Mouse (Mus musculus) right cerebral cortex, postnatal 4 days (tissue): ENCODE results near the gene Psg16.

Source experiments
- DNase-seq: peaks from one replicate; pipeline ENCODE4 v3.0.0-alpha.2; 2022

Gene Psg16

DNA sequence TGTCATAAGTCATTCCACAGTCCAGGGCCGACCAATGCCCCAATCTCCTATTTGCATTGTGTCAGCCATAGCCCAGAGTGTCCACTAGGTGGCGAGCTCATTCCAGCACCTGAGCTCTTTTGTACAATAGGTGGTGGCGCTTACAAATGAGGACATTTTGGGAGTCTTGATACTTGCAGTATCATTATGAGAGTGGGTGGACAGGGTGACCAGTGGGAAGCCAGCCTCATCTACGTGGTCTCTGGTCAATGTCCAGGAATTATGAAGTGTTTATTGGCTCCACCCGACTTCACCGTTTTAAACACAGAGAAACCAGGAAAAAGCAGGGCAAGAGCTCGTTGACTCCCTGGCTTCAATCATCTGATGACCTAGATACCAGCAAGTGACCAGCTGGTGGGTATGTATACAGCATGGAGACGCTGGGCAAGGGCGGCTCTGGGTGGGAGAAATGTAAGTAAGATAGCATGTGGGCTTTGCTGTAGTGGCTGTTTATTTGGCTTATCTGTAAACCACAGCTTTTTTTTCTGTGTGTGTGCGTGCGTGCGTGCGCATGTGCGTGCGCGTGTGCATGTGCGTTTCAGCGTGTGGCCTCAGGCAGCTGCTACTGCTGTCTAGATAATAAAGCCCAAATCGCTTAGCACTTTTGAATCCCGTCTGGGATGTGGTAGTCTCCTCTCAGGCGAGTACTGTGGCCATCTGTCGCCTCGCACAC lies at the start of gene Psg16:
Psg16 (plus strand) TSS at position 137 of the 712 bp plus-strand sequence.
- DNase-seq = peak; percentile 63

DNA sequence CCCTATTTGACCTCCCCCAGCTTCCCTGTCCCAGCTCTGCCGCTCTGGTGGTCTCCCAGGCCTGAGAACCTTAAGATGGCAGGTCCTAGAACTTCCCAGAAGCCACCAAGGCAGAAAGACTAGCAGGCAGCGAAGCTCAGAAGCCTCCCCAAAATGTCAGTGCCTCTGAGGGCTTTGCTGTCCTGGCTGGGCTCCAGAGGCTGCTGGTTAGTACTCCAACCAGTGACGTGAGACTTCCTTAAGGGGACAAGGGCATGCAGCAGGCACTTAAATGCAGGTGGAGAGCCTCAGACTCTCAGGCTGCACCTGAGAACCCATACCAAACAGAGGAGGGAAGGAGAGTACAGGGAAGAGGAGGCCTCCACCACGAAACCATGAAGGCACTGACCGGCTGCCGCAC lies 49.7 kb upstream of the Psg16 start:
- no peak for DNase-seq

DNA sequence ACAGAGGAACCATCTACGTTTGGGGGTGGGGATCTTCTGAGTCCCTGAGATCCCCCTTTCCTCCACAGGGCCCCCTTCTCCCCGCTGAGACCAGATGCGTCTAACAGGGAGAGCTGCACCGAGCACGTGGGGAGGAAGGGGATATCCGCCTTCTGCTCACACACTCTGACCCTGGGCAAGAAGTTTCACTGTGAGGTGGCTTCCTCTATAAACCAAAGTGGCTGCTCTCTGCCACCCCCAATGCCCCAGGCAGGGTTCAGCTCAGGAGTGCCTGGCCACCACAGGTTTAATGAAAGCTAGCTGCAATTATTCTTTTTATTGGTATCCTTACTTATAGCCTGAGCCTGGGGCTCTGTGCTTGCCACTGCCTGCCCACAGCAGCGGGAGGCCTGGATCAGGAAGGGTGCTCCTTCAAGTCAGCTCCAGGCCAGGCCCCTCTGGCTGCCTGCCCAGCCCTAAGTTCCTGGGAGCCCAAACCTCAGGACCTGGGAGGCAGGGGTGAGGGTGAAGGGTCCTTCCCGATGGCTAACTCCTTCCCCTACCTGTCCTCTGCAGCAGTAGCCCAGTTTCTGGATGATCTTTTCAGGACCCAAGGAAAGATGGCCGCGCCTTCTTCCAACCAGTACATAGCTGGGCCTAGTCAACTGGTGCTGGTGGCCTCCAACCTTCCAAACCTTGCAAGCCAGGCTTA lies 48.9 kb upstream of the Psg16 start:
- DNase-seq = no peak

DNA sequence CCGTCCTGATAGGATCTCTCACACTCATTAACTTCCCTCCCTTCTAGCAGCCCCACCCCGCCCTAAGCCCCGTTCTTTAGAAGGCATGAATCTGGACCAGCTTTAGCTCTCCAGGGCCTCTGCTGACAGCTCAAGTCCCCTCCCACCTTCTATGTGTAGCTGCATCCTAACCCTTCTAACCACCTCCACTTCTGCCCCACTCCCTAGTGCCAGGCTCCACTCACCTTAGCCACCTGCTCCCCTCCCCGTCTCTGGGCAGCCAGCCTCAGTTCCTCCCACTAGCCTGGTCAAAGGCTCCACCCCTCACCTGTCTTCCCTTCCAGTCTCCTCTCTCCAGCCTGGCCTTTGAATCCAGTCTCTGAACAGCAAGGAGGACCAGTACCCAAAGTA lies 48.3 kb upstream of the Psg16 start:
- no peak for DNase-seq

DNA sequence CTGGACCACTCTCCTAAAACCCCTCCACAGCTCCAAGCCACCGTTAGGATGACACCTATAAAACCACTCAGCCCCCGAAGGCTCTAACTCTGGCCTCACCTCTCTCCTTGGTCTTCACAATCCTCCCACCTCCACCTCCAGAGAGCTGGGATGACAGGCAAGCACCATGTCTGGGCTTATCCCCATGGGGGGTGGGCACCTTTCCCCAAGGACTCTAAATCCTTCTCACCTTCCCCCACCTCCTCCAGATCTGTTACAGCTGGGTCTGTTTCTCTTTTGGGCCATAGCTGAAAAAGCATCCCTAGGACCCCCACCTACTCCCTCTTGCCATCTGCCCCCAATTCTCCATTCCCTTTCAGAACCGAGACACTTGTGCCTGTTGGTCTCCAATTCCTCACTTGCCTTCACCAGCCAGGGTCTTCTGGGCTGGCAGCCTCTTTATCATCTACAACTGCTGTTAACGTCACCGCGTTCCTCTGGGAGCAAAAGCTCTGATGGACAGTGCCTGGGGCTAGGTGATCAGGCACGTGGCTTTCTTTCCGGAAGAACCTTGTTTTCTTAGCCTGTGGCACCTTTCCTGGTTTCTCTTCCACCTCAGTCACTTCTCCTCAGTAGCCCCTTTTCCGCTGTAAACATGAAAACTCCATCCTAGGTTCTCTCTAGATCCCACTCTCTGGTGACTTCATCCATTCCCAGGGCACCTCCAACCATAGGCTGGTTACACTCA lies 47.8 kb upstream of the Psg16 start:
- no peak for DNase-seq

DNA sequence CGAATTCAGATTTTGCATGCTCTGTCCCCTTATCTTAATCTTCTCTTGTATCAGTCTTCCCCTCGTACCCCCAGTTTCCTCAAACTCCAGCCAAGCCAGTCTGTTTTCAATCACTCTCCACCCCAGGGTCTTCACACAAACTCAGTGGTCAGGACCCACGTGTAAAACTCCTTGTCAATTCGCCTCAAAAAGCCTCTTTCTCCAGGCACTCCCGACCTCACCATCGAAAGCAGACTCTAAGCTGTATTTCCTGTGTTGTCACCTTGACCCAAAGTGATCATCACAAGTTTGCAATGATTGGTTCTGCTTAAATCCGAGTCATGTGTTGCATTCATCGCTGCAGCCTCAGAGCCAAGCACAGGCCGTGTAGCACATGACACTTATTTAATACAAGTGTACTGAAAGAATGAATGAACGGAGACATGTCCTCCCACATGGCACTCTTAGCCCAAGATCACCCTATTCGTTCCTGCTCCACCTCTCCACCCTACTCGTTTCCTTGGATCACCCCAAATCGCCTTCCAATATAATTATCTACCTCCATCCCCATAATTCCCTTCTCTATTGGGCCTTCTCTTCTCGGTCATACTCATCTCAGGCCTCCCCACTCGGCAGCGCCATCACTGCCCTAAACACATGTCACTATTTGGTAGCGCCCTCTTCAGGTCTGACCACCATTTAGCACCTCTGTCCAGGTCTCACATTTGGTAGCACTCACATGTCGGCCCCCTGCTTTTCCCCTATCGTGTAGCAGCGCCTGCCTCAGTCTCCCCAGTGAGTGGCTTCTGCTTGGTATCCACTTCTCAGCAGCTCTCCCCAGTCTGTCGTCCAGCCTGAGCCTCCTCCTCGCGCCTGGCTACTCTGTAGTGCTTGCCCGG lies 46.9 kb upstream of the Psg16 start:
- DNase-seq = no peak

DNA sequence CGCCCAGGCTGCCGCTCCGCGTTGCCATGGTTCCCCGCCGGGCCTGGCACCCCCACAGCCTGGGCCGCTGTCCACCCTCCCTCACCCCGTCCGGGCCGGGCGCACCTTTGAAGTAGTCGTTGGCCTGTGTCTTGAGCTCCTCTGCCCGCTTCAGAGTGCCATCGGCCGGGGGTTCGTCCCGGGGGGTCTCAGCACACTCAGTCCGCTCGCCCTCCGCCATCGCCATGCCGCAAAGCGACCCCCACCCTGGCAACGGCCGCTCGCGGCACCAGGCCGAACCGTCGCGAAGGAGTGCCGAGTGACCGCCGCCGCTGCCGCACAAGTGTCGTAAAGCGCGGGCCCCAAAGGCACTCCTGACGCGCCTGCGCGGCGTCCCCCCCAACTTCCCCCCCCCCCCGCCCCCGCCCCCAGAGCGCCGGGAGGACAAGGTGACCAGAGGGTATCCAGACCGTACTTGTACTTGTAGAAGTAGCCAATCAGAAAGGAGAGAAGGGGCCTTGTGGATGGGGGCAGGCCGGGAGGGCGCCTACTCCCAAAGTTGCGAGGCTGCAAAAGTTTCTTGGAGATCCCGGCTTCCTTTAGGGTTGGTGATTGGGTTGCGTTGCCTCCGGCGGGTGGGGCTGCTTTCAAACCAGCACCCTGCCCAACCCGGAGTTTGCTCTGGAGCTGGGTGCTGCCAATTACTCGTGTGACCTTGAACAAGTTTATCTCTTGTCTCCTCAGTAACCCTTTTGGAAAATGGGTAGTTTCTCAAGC lies 46.1 kb upstream of the Psg16 start, which contains the start of gene Ppp5c:
Ppp5c (minus strand) TSS at position 337 of the 756 bp plus-strand sequence.
- peak; percentile 89 for DNase-seq

DNA sequence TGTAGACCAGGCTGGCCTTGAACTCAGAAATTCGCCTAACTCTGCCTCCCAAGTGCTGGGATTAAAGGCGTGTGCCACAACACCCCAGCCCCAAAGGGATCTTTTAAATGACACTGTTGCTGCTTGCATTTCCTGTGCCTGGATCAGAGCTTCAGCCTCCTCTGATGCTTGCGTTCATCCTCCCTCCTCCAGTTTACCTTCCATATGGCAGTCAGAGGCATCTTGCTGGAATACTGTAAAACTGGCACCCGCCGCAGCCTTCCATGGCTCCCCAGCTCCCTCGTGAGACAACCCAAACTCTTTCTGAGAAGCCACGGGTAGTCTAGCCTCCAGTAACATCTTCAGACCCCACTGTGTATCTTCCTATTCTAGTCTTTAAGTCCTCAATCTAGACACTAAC lies 44.9 kb upstream of the Psg16 start:
- no peak for DNase-seq

DNA sequence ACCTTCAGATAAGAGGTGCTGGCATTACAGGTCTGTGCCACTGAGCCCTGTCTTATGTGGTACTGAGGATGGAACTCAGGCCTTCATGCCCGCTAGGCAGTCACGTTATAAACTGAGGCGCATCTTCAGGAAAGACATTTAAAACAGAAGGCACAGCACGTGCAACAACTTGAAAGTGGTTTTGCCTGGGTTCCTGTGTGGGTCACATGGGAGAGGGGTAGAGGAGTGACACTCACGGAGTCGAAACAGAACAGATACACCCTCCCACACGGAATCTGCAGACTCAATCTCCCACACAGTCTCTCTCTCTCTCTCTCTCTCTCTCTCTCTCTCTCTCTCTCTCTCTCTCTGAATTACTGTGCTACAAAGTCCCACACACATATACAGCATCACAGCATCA lies 43.6 kb upstream of the Psg16 start:
- DNase-seq = no peak

DNA sequence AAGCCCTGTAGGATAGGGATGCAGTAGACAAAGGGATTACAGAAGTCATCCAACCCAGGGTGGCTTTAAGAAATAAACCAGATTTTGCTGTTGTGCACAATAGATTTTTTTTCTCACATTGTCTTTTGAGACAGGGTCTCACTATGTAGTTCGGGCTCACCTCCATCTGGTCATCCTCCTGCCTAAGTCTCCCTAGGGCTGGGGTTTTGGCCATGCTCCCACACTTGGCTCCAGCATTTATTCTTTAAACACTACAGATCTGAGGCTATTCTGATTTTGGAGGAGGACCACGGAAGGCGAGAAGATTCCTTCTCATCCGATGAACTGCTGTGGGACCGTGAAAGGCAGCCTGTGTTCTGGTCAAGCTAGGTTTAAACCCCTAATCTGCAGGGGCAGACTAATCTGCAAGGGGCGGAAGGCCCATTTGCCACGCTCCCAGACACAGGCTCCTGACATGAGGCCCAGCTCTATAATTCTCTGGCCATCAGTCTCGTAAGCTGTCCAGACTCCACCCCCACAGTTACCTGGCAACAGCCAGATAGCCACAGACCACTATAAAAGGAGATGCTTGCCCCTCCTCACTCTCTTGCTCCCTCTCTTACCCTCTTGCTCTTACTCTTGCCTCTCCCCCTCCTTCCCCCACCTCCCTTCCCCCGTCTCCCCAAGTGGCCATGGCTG lies 35.7 kb upstream of the Psg16 start:
- DNase-seq = no peak

DNA sequence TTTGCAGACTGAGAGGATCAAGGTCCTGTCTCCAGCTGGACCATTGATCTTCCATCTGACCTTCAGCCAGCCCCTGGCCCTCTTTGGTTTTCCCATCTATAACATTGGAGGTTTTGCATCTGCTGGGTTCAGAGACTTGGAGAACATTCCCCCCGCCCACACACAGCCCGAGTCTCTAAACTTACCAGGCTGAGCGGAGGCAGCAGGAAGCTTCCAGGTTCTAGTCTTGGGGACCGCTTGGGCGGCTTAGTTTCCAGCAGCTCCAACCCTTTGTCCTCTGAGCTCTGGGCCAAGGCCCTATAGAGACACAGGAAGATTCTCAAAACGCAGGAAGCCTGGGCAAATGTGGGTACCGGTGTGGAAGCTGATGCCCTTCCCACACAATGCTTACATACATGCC lies 34.5 kb upstream of the Psg16 start:
- no peak for DNase-seq

DNA sequence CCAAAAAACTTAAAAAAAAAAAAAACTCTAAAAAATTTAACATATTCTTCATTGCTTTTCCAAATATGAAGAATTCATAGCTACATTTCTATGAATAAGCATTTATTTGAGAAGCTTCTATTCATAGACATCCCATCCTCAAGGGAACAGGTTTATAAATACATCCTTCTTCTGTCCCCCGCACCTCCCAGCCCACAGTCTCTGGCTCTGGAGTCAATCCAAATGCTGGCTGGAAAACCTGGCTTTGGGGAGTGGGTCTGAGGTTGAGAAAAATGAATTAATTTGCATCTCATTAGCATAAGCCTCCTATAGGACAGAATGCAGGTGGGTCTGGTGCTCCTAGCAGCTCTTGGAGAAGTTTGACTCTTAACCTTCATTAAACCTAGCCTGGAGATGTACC lies 28.1 kb upstream of the Psg16 start:
- no peak for DNase-seq

DNA sequence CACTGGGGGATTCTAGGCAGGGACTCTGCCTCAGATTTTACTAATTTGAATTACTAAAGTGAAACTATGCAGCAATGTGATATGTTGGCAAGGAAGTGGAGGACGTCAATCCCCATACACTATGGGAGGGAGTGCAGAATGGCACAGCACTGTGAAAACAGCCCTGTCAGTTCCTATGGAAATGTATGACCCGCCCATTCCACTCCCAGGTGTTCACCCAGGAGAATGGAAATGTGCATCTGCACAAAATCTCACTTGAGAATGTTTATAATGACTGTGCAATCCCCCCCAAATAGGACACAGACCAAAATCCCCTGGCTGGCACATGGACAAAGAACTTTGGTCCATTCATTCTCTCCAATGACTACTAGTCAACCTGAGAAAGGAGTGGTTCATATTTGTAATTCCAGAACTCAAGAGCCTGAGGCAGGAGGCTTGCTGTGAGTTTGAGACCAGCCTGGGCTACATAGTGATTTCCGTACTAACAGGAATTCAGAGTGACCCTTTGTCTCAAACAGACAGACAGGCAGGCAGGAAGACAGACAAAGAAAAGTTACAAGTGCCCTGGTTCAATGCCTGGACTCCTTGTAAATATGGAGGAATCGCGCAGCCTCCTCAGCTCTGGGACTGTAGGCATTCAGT lies 26.7 kb upstream of the Psg16 start:
- DNase-seq = no peak

DNA sequence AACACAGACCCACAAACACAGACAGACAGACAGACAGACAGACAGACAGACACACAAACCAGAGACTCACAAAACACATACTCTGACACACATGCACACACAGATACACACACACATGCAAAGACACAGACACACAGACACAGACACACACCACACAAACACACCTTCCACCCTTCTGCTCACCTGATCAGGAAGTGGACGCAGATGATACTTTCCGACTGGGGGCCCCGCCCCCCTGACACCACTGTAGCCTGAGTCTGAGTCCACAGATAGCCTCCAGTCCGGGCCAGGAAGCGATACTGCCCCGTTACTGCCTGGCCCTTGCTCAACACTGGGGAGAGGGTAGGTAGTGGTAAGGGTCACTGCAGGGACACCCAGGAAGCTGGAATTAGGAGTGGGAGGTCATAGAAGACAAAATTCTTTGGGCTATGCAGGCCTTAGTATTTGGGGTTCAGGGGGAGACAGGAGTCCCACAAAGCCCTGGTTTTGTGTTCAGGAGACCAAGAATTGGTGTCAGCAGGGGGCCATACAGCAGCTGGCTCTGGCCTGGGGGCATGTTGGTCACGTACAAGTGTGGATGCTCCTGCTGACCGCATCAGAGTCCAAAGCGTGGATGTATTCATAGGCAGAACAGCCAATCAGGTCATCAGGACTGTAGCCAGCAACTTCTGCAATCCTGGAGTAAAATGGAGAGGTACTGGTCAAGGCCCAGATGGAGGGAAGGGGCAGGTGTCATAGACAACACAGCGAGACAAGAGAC lies 25.2 kb upstream of the Psg16 start:
- DNase-seq = no peak

DNA sequence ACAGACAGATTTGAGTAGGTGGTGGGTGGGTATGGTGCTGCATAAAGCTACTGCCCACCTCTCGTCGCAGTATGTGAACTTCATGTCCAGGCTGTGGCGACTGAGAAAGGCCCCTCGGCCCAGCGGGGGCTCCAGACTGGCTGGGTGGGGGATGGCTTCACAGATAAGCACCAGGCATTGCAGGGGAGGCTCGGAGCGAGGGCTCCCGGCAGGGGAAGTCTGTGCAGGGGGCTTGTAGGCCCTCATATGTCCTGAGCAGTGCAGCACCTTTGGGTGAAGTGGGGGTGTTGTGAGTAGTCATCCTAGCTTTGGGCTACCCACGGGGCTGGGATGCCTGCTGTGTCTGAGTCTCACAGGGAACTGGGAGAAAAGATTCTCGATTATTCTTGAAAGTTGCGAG lies 23.3 kb upstream of the Psg16 start:
- DNase-seq = no peak

DNA sequence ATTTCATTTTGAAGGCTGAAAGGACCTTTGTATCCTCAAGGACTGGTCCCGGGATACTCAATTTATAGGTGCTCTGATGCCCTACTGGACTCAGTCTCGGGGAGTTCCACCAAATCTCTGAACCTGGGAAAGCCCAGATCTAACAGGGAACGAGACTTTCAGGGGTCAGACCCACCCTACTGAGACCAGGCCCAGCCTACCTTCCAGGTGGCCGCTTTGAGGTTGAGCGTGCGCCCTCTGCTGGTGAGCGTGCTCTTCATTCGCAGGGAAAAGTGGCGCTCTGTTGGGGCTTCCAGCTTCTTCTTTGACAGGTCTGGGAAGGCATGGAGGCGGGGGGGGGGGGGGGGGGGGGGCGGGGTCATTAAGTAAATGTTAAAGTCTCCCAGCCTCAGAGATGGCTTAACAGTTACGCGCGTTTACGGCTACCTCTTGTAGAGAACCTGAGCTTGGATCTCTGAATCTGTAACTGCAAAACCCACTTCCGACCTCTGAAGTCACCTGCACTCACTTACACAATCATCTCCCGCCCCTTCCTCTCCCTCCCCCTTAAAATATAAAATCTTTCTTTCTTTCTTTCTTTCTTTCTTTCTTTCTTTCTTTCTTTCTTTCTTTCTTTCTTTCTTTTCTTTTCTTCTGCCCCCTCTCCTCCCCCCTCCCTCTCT lies 22.8 kb upstream of the Psg16 start:
- DNase-seq = peak; percentile 75

DNA sequence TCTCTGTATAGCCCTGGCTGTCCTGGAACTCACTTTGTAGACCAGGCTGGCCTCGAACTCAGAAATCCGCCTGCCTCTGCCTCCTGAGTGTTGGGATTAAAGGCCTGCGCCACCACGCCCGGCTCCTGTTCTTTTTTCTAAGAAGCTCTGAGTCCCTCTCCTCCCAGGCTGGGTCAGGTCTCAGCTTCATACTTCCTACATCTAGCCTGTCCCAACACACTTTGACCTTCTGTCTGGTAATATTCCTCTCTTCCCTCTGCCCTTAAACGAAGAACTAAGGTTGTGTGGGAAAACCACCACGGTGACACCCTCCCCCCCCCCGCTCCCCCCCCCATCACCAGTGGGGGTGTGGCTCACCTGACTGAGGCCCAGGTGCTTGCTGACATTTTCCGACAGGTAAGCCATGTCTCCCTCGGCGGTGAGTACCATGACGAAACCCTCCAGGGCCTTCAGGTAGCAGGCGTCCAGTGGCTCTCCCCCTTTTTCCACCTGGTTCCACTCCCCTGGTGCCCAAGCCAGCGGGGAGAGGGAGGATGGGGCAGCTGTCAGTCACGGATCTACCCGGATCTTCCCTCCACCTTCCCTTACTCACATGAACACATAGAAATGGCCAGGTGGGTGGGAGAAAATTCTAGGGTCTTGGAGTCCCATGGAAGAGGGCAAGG lies 19.4 kb upstream of the Psg16 start:
- no peak for DNase-seq

DNA sequence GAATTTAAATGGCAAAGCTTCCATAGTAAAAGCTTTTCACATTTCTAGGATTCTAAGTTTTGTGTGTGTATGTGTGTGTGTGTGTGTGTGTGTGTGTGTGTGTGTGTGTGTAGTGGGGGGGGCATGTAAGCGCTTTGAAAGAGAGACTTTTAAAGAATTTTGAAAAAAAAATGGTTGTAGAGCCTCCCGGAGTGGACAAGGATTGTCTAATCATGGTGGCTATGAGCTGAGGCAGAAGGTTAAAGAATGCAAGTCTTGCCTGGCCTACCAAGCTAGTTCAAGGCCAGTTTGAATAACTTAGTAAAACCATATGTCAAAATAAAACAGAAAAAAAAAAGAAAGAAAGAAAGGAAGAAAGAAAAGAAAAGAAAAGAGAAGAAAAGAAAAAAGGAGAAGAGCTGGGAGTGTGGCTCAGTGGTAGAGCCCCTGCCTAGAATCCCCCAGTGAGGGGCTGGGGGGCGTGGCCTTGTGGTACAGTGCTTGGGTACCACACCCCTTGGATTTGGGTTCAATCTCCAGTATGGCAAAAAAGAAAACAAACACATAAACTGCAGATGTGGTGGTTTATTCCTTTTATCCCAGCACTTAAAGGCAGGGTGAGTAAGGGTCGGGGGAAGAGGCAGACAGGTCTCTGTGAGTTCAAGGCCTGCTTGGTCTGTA lies 18.4 kb upstream of the Psg16 start:
- DNase-seq = no peak
